In the genomic region with DNA sequence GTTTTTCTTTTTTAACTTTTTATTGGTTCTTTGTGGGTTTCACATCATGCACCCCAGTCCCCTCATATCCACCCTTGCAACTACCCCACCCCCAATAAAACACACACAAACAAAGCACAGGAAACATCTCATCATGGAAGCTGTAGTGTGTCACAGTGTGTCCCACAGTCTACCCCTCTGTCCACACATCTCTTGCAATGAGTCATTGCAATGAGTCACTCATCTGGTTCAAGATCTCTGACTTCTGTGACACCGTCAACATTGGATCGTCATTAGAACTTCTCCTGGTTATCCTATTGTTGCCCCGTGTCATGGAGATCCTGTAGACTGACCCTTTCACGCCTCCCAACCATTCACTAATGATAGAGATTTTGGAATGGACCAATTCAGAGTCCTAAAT, we compare ENCODE assay signal across 21 mouse cellular contexts. TPM values are rescaled to one million over a fixed set of nuclear protein-coding genes. Genes with fewer than 3 reads are reported as not detected.
"Had no signal": no experiment of that assay in that cellular context is flagged by ENCODE, and none has a peak within 500 bp of the region (broad histone marks: within the 10 kb centered on the region; RNA-seq: fewer than 3 reads in every experiment).

No protein-coding gene starts in this region.

- H3K27me3 ChIP-seq: kidney, embryonic 15.5 days; limb, embryonic 12.5 days; limb, embryonic 15.5 days; lung, embryonic 15.5 days; neural tube, embryonic 12.5 days; neural tube, embryonic 15.5 days had no signal

- DNase-seq: kidney, postnatal 10 days; layer of hippocampus, postnatal 36 days; left cerebral cortex, postnatal 4 days; midbrain, embryonic 14.5 days; right cerebral cortex, adult 18-20 months; right cerebral cortex, postnatal 14 days; right cerebral cortex, postnatal 4 days; thymus, adult 2 months; thymus, postnatal 14 days; thymus, postnatal 4 days had no signal

- H3K4me3 ChIP-seq: kidney, embryonic 15.5 days; left cerebral cortex, adult 2 months; limb, embryonic 12.5 days; limb, embryonic 15.5 days; lung, embryonic 15.5 days; neural tube, embryonic 12.5 days; neural tube, embryonic 15.5 days had no signal

- H3K27ac ChIP-seq: kidney, embryonic 15.5 days; left cerebral cortex, adult 2 months; limb, embryonic 12.5 days; limb, embryonic 15.5 days; liver, embryonic 14.5 days; lung, embryonic 15.5 days; neural tube, embryonic 12.5 days; neural tube, embryonic 15.5 days; stomach, postnatal 0 days had no signal

- H3K4me1 ChIP-seq: kidney, embryonic 15.5 days; limb, embryonic 12.5 days; limb, embryonic 15.5 days; lung, embryonic 15.5 days; neural tube, embryonic 12.5 days; neural tube, embryonic 15.5 days had no signal

- H3K9ac ChIP-seq: kidney, embryonic 15.5 days; limb, embryonic 12.5 days; limb, embryonic 15.5 days; liver, embryonic 14.5 days; lung, embryonic 15.5 days; neural tube, embryonic 12.5 days; neural tube, embryonic 15.5 days had no signal

- H3K4me2 ChIP-seq: kidney, embryonic 15.5 days; limb, embryonic 12.5 days; limb, embryonic 15.5 days; lung, embryonic 15.5 days; midbrain, embryonic 11.5 days; neural tube, embryonic 12.5 days; neural tube, embryonic 15.5 days had no signal

- H3K9me3 ChIP-seq: kidney, embryonic 15.5 days; limb, embryonic 12.5 days; limb, embryonic 15.5 days; lung, embryonic 15.5 days; neural tube, embryonic 12.5 days; neural tube, embryonic 15.5 days had no signal

RNA-seq across cellular contexts. Expression of gene Gm20695, which starts 50.3 kb away (rescaled TPM):
- polyA plus RNA-seq: kidney, adult 2 months; thymus, adult 2 months had no signal
